Mouse (Mus musculus) left cerebral cortex, postnatal 14 days (tissue): Measurements from ENCODE around the gene Smdt1. TPM values are rescaled to one million over a fixed set of nuclear protein-coding genes. Genes with fewer than 3 reads are reported as not detected.

Source experiments
- DNase-seq, 2 experiments: peaks; one replicate each; pipeline ENCODE4 v3.0.0; 2021 to 2022; ENCODE audit warnings: low spot score in 2 of 2, mixed read lengths in 1 of 2
- intact Hi-C: fragments of 180-260 bp; cut with DNase I; formaldehyde crosslinking; loops from one replicate; pipeline ENCODE4 v1.15.1; 2025
- long read RNA-seq, 2 experiments: library from polyadenylated mRNA; stranded (forward); transcript quantifications; one replicate each; pipeline ENCODE4 v2.0.0; 2021
- total RNA-seq, 2 experiments: library from RNA; stranded (reverse); gene quantifications; 2 replicates each; pipeline ENCODE4 v1.2.3; 2021

Gene Smdt1
- 100 to 1,000 TPM; 130 to 131 TPM for total RNA-seq
- long read RNA-seq, experiment 1, transcript Smdt1-201 (3 exons, 705 nt) = major isoform, 61 of 161 reads
- long read RNA-seq, experiment 1, transcript Smdt1-204 (3 exons, 597 nt) = minor isoform, 9 of 161 reads
- long read RNA-seq, experiment 1, partial matches to known transcripts = 4 of 161 reads
- long read RNA-seq, experiment 1, other reads (novel, unspliced or antisense) = 87 of 161 reads
- long read RNA-seq, experiment 2, transcript Smdt1-204 (3 exons, 597 nt) = minor isoform, 7 of 143 reads
- long read RNA-seq, experiment 2, transcript Smdt1-201 (3 exons, 705 nt) = major isoform, 53 of 143 reads
- long read RNA-seq, experiment 2, partial matches to known transcripts = 6 of 143 reads
- long read RNA-seq, experiment 2, other reads (novel, unspliced or antisense) = 77 of 143 reads

GRCm38 (mm10) chr15:82338593-82339112 is at the start of gene Smdt1, which contains the start of the genes Naga and Pheta2:
TSS of gene Smdt1 (plus strand) at chr15:82338959.
TSS of gene Naga (minus strand) at chr15:82338925.
TSS of gene Pheta2 (plus strand) at chr15:82338942.
- intact Hi-C loops = no loop called here
- DNase-seq = peak; percentile 93 to 96

DNA sequence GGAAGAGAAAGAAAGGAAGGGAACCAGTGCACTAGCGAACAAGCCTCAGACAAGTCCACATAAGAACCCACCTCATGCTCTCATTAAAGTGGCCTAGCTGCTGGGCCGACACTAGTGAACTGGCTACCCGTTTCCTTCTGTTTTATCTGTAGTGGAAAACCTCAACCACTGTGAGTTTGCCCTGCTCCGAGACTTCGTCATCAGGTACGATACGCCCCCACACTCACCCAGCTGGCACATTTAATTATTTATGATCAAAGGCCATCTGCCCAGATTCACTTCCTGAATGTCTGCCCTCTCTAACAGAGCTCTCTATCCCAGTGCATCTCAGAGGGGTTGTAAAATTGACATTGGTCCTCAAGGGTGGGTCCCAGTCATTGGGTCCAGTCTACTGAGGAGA is 48.5 kb upstream of the Smdt1 start:
- intact Hi-C loops = no loop called here
- DNase-seq = no peak

DNA sequence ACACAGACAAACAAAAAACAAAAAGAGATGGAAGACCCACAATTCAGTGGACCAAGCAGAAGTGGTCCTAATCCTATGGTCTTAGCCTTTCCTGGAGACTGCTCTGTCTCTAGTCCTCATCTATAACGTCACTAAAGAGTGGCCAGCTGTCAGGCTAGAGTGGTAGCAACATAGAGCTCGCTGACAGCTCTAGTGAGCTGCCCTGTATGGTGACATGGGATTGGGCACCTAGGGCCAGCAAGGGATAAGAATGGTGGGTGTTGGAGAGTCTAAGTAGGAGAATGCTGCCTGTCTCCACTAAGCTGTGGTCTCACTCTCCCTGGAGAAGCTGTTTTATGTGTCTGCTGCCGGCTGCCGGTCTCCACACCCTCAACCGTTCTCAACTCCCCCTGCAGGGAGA is 45.9 kb upstream of the Smdt1 start:
- DNase-seq = no peak
- intact Hi-C loops = no loop called here

DNA sequence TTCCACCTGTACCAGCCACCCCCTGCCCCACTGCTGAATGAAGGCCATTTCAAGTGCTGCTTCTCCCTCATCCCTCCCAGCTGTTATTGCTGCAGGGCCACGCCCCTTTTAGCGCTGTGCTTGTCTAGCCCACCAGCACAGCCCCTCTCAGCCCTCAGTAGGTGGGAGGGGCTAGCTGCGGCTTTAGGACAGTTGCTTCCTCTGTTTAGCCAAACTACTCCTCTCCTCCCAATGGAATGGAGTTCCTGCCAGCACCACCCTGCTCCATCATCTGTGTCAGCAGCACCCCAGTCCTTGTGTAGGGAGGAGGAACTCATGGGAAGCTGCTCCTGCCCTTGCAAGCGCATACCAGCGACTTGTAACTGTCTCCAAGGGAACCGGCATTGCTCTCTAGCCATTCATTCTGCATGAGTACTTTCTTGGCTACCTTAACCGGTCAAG is 45.5 kb upstream of the Smdt1 start:
- DNase-seq = peak in 1 of 2 experiments; percentile 68
- intact Hi-C loops = no loop called here

DNA sequence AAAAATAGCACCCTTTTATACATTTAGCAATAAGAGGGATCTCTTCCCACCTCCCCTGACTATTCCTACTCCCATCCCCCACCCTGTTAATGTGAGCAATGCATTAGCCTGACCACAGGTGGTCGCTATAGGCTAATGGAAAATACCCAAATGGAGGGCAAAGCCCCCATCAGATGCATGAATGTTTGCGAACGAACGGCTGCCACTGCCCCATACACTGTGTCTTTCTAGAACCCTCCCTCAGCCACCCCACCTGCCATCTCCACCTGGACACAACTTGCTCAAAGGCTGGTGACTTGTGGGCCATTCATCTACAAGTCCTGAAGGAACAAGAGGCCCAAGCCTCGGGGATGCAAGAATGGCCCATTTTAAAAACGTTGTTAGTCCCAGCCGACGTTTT is 44.7 kb upstream of the Smdt1 start:
- intact Hi-C loops = no loop called here
- peak in 1 of 2 experiments; percentile 61 for DNase-seq

GRCm38 (mm10) chr15:82298764-82299561 is 39.8 kb upstream of the Smdt1 start, which contains the start of gene Wbp2nl:
TSS of gene Wbp2nl (plus strand) at chr15:82298954.
- intact Hi-C loops = no loop called here
- no peak for DNase-seq

GRCm38 (mm10) chr15:82307107-82307506 is 31.7 kb upstream of the Smdt1 start:
- no peak for DNase-seq
- intact Hi-C loops = no loop called here

DNA sequence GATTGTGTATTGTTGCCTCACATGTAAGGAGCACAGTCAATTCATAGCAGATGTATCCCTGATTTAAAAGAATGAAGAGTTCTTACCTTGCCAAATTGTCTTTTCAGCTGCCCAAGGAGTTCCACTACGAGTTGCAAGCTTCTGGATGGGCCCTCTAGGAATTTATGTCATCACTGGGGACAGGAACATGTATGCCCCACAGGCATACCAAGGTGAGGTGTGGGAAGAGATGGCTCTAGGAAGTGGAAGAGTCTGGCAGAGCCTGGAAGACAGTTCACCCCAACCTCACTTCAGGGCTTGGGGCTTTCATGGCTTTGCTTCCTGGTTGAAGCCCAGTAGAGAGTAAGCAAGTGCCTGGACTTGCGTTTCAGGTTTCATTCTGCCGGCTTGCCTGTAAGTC is 30.3 kb upstream of the Smdt1 start:
- intact Hi-C loops = no loop called here
- DNase-seq = no peak

DNA sequence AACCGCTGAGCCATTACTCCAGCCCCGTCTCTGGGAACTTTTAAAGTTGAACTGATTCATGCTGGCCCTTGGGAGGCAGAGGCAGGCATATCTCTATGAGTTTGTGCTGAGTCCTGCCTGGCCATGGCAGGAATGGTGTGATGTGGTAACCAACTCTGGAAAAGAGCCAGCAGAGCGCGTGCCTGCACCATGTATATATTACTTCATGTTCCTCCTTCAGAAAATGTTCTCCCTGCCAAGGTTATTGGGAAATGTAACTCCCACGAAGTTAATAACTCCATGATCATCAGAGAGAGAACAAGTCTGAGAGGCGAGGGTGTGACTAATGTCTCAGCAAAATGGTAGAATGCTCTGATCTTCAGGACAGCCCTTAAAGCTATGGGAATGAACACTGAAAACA is 20.9 kb upstream of the Smdt1 start:
- intact Hi-C loops = no loop called here

DNA sequence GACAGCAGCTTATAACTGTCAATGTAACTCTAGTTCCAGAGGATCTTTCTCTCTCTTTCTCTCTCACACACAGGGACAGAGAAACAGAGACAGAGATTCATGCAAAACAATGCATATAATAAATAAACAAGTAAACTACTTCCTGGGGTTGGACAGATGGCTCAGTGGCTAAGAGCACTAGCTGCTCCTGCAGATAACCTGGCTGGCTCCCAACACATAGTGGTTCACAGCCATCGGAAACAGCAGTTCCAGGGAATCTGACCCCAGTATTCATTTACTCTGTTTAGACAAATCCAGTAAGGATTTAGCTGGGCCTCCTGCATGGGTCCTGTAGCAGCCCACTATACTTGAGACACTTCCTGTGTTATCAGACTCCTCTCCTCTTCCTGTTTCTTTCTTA is 19.1 kb upstream of the Smdt1 start:
- intact Hi-C loops = no loop called here
- DNase-seq = no peak

More for the DNA sequence above, 20.9 kb upstream of the Smdt1 start:
- no peak for DNase-seq

GRCm38 (mm10) chr15:82322195-82322594 is 16.6 kb upstream of the Smdt1 start:
- no peak for DNase-seq
- intact Hi-C loops = no loop called here

- intact Hi-C loops = no loop called here
- DNase-seq = no peak
Measured at GRCm38 (mm10) chr15:82325382-82325781, 13.4 kb upstream of the Smdt1 start.

- DNase-seq = no peak
- intact Hi-C loops = no loop called here
Measured at GRCm38 (mm10) chr15:82335194-82335593, 3.6 kb upstream of the Smdt1 start.

GRCm38 (mm10) chr15:82336629-82337028 is 2.1 kb upstream of the Smdt1 start:
- intact Hi-C loops = no loop called here

DNA sequence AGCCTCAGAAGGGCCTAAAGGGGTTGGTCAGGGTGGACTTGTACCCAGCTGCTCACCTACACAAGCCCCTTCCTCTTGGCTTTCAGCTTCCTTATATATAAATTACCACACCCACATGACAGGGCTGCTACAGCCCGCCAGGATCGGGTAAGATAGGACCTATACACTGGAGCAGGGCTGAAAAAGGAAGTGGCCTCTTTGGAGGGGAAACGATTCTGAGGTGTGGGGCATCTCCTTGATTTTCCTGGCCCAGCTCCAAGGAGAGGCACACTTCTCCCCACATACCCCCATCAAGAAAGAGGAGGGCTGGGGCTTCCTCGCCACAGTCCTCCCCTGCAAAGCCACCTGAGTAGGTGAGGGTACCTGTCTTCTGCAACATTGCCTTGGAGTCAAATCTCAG is 884 bp upstream of the Smdt1 start:
- intact Hi-C loops = no loop called here
- no peak for DNase-seq

More at GRCm38 (mm10) chr15:82336629-82337028, 2.1 kb upstream of the Smdt1 start:
- no peak for DNase-seq

GRCm38 (mm10) chr15:82339150-82339549 is 391 bp downstream of the Smdt1 start:
- no peak for DNase-seq
- intact Hi-C loops = no loop called here

- DNase-seq = no peak
- intact Hi-C loops = no loop called here
Measured at GRCm38 (mm10) chr15:82339634-82340254, 985 bp downstream of the Smdt1 start.

DNA sequence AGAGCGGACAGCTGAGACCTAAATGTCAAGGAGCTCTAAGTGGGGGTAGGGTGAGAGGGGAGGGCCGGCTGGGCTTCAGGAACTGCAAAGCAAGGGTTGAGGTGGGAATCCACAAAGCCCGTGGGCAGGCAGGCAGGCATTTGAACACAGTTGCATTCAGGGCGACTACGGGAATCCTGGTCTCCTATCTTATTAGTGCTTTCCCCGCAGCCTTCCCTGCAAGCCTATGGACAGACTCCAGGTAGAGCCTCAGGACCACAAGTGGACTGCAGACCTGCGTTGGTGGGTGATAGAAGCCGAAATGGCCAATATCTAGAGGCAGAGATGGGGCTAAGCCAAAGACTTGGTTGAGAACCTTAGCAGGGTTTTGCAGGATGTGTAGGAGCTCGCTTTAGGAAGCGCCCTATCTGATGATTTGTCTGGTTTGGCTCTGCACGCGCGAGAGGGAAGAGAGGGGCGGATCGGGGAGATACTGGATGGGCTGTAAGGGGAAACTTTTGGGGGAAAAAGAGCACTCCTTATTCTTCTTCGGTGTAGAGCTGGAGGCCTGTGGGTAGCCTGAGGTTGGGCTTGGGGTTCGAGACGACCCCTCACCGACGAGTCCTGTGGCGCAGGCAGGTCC is 1.8 kb downstream of the Smdt1 start:
- intact Hi-C loops = no loop called here
- DNase-seq = no peak

DNA sequence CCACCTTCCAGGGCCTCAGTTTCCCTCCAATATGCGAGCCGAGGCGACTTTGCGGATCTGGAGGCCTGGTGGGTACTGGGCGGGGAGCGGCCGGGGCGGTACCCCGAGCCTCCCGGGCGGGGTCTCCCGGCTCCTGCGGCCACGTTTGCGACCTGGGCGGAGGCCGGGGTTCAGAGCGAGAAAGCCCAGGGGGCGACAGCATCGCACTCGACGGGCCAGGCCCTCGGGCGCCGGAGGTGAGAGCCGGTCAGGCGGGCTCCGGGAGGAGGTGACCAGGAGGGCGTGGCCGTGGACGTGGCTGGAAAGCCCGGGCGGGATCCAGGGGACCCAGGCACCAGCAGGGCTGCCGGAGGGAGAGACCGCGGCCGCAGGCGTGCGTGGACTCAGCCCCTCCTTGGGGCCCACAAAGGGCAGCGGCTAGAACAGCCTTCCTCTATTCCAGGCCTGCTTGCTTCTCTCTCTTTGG is 2.3 kb downstream of the Smdt1 start:
- DNase-seq = no peak
- intact Hi-C loops = no loop called here
